Mouse (Mus musculus): ENCODE measurements at regions not wholly inside any gene's neighbourhood (a gene's known extent, or its start where the extent isn't known, plus 50 kb on each side); places are given as distances from the start of the nearest gene placed in this dataset.
A peak's percentile ranks its signal among the peaks of the same experiment; 100 is the strongest.

GRCm38 (mm10) chr15:102776218-102776850 lies 54.4 kb upstream of the Calcoco1 start:
- no peak for DNase-seq (ENCODE audit: low read depth, low spot score)

GRCm38 (mm10) chr15:102780626-102781025 lies 58.6 kb upstream of the Calcoco1 start:
- DNase-seq (ENCODE audit: low read depth, low spot score) = no peak

GRCm38 (mm10) chr15:102782988-102783799 lies 61.2 kb upstream of the Calcoco1 start:
- no peak for DNase-seq (ENCODE audit: low read depth, low spot score)

GRCm38 (mm10) chr15:102785055-102785820 lies 63.3 kb upstream of the Calcoco1 start:
- peak; percentile 49 for DNase-seq (ENCODE audit: low read depth, low spot score)

GRCm38 (mm10) chr15:102788846-102789518 lies 67.0 kb upstream of the Calcoco1 start:
- no peak for DNase-seq (ENCODE audit: low read depth, low spot score)

- DNase-seq (ENCODE audit: low read depth, low spot score) = no peak
Observed at GRCm38 (mm10) chr15:102797020-102797618, 75.1 kb upstream of the Calcoco1 start.

- no peak for DNase-seq (ENCODE audit: low read depth, low spot score)
Observed at GRCm38 (mm10) chr15:102800049-102800448, 78.1 kb upstream of the Calcoco1 start.

GRCm38 (mm10) chr15:102802265-102802813 lies 80.4 kb upstream of the Calcoco1 start:
- no peak for DNase-seq (ENCODE audit: low read depth, low spot score)

GRCm38 (mm10) chr15:102807353-102807752 lies 85.4 kb upstream of the Calcoco1 start:
- no peak for DNase-seq (ENCODE audit: low read depth, low spot score)

GRCm38 (mm10) chr15:102819181-102819580 lies 97.2 kb upstream of the Calcoco1 start:
- no peak for DNase-seq (ENCODE audit: low read depth, low spot score)

GRCm38 (mm10) chr15:102839688-102840087 lies 81.2 kb upstream of the Hoxc13 start:
- DNase-seq (ENCODE audit: low read depth, low spot score) = no peak

- DNase-seq (ENCODE audit: low read depth, low spot score) = no peak
Observed at GRCm38 (mm10) chr15:102862374-102862773, 58.5 kb upstream of the Hoxc13 start.

GRCm38 (mm10) chr15:102866788-102867187 lies 54.1 kb upstream of the Hoxc13 start:
- no peak for DNase-seq (ENCODE audit: low read depth, low spot score)

All from skeletal muscle tissue, adult 2 months (tissue).